Mouse (Mus musculus) midbrain, embryonic 16.5 days (tissue): ENCODE results near the gene Macrod2. TPM values are rescaled to one million over a fixed set of nuclear protein-coding genes. Genes with fewer than 3 reads are reported as not detected.
"Not testable (repeated sequence)": the region's sequence is repeated elsewhere in the genome, so short reads cannot be mapped to it uniquely, and the experiment has no call there.

Source experiments
- ATAC-seq: fragments of 200-750 bp; cut with Nextera tagmentation; 2 replicates; pipeline ENCODE4 v1.8.0; 2017; ENCODE audit warnings: moderate TSS enrichment
- H3K27ac ChIP-seq: fragments of 300-500 bp; sonication (generic); 2 replicates; pipeline ENCODE4 v1.5.1; 2014; ENCODE audit warnings: mild to moderate bottlenecking, low read length, mixed read lengths
- H3K27me3 ChIP-seq: fragments of 300-500 bp; sonication (generic); 2 replicates; pipeline ENCODE4 v1.6.1; 2014; ENCODE audit warnings: low read depth, low read length, mixed read lengths; ENCODE audit not compliant: control insufficient read depth, insufficient read depth
- H3K36me3 ChIP-seq: fragments of 300-500 bp; sonication (generic); 2 replicates; pipeline ENCODE4 v1.6.1; 2014; ENCODE audit warnings: mild to moderate bottlenecking, low read length, moderate library complexity, mixed read lengths; ENCODE audit not compliant: control insufficient read depth, insufficient read depth
- H3K4me1 ChIP-seq: fragments of 300-500 bp; sonication (generic); 2 replicates; pipeline ENCODE4 v1.6.1; 2014; ENCODE audit warnings: mild to moderate bottlenecking, low read length, mixed read lengths; ENCODE audit not compliant: control insufficient read depth, insufficient read depth
- H3K4me2 ChIP-seq: fragments of 300-500 bp; sonication (generic); 2 replicates; pipeline ENCODE4 v1.6.1; 2014; ENCODE audit warnings: mild to moderate bottlenecking, low read length, mixed read lengths
- H3K4me3 ChIP-seq: fragments of 300-500 bp; sonication (generic); 2 replicates; pipeline ENCODE4 v1.5.1; 2014; ENCODE audit warnings: low read depth, mild to moderate bottlenecking, low read length, moderate library complexity, mixed read lengths
- H3K9ac ChIP-seq: fragments of 300-500 bp; sonication (generic); 2 replicates; pipeline ENCODE4 v1.6.1; 2014; ENCODE audit warnings: low read depth, low read length, mixed read lengths
- H3K9me3 ChIP-seq: fragments of 300-500 bp; sonication (generic); replicated peaks from 2 replicates; pipeline ENCODE4 v1.6.1; 2014; ENCODE audit warnings: mild to moderate bottlenecking, low read length, mixed read lengths; ENCODE audit not compliant: control insufficient read depth, poor library complexity, severe bottlenecking
- WGBS: fragments of 180-500 bp; shearing (Covaris S2); extraction: QIAGEN DNeasy Blood & Tissue Kit; methylation state at CpG from one replicate; pipeline ENCODE4 v1.1.7; 2014; 5-methylcytosine and 5-hydroxymethylcytosine counted together
- polyA plus RNA-seq: library from polyadenylated mRNA; unstranded; fragments of >200 nt; fragmentation: Nextera tagmentation; extraction: Ambion mirVana; gene quantifications from 2 replicates; pipeline ENCODE4 v1.2.1, GENCODE M21; 2015

Gene Macrod2
- polyA plus RNA-seq, 1 experiment from 2014 or later, result 96.9 TPM

- not testable (repeated sequence) for H3K4me2 ChIP-seq, H3K9me3 ChIP-seq, H3K4me3 ChIP-seq, H3K9ac ChIP-seq, H3K27ac ChIP-seq, H3K27me3 ChIP-seq, H3K4me1 ChIP-seq, H3K36me3 ChIP-seq, ATAC-seq
- 77% methylated on average over 2 of the region's 2 CpGs for WGBS
Measured at GRCm38 (mm10) chr2:140742954-140743353, 347.8 kb downstream of the Macrod2 start.

- Histone ChIP-seq H3K27ac (no peak overlapping the region), H3K4me2 (no peak overlapping the region), H3K27me3 (no peaks in the 10 kb centered on the region), H3K4me1 (no peaks in the 10 kb centered on the region), H3K9me3 (no peaks in the 10 kb centered on the region), H3K36me3 (no peaks in the 10 kb centered on the region), H3K9ac (no peak overlapping the region), H3K4me3 (no peak overlapping the region)
- no peak for ATAC-seq
- WGBS, result 86% methylated on average over 2 of the region's 2 CpGs
Measured at GRCm38 (mm10) chr2:140758881-140759280, 363.8 kb downstream of the Macrod2 start.

- Histone ChIP-seq H3K9me3 (no peaks in the 10 kb centered on the region), H3K4me2 (no peak overlapping the region), H3K27me3 (no peaks in the 10 kb centered on the region), H3K9ac (no peak overlapping the region), H3K27ac (no peak overlapping the region), H3K4me1 (no peaks in the 10 kb centered on the region), H3K36me3 (no peaks in the 10 kb centered on the region), H3K4me3 (no peak overlapping the region)
- no peak for ATAC-seq
Measured at GRCm38 (mm10) chr2:140759732-140760131, 364.6 kb downstream of the Macrod2 start.

GRCm38 (mm10) chr2:140760137-140760536, 365.0 kb downstream of the Macrod2 start:
- Histone ChIP-seq H3K4me1 (no peaks in the 10 kb centered on the region), H3K27me3 (no peaks in the 10 kb centered on the region), H3K9ac (no peak overlapping the region), H3K4me2 (no peak overlapping the region), H3K36me3 (no peaks in the 10 kb centered on the region), H3K27ac (no peak overlapping the region), H3K9me3 (no peaks in the 10 kb centered on the region), H3K4me3 (no peak overlapping the region)
- no peak for ATAC-seq
- 96% methylated on average over 3 of the region's 3 CpGs for WGBS

GRCm38 (mm10) chr2:140763076-140763891, 368.2 kb downstream of the Macrod2 start:
- ATAC-seq, result no peak
- H3K4me2 ChIP-seq, result no peak overlapping the region
- H3K4me3 ChIP-seq, result no peak overlapping the region
- 70% methylated on average over 12 of the region's 12 CpGs for WGBS
- H3K36me3 ChIP-seq, result no peaks in the 10 kb centered on the region
- no peak overlapping the region for H3K9ac ChIP-seq
- no peaks in the 10 kb centered on the region for H3K9me3 ChIP-seq
- no peaks in the 10 kb centered on the region for H3K27me3 ChIP-seq
- no peaks in the 10 kb centered on the region for H3K4me1 ChIP-seq
- H3K27ac ChIP-seq, result no peak overlapping the region

GRCm38 (mm10) chr2:140769473-140769872, 374.4 kb downstream of the Macrod2 start:
- no peak overlapping the region for H3K4me3 ChIP-seq
- H3K27me3 ChIP-seq, result no peaks in the 10 kb centered on the region
- 87% methylated on average over 4 of the region's 4 CpGs for WGBS
- H3K9ac ChIP-seq, result no peak overlapping the region
- H3K4me2 ChIP-seq, result no peak overlapping the region
- H3K9me3 ChIP-seq, result no peaks in the 10 kb centered on the region
- no peak overlapping the region for H3K27ac ChIP-seq
- no peaks in the 10 kb centered on the region for H3K36me3 ChIP-seq
- ATAC-seq, result no peak
- H3K4me1 ChIP-seq, result no peaks in the 10 kb centered on the region

GRCm38 (mm10) chr2:140772825-140773224, 377.7 kb downstream of the Macrod2 start:
- 89% methylated on average over 6 of the region's 6 CpGs for WGBS
- H3K9ac ChIP-seq, result no peak overlapping the region
- H3K9me3 ChIP-seq, result no peaks in the 10 kb centered on the region
- H3K4me1 ChIP-seq, result peaks cover 3% of the 10 kb centered on the region; the same call in 1 of the 2 replicates
- no peak overlapping the region for H3K27ac ChIP-seq
- no peak overlapping the region for H3K4me2 ChIP-seq
- no peaks in the 10 kb centered on the region for H3K36me3 ChIP-seq
- H3K4me3 ChIP-seq, result no peak overlapping the region
- ATAC-seq, result no peak
- no peaks in the 10 kb centered on the region for H3K27me3 ChIP-seq

- no peaks in the 10 kb centered on the region for H3K27me3 ChIP-seq
- no peaks in the 10 kb centered on the region for H3K36me3 ChIP-seq
- H3K9ac ChIP-seq, result no peak overlapping the region
- ATAC-seq, result no peak
- no peak overlapping the region for H3K27ac ChIP-seq
- WGBS, result 96% methylated on average over 11 of the region's 11 CpGs
- no peak overlapping the region for H3K4me2 ChIP-seq
- H3K4me1 ChIP-seq, result peaks cover 3% of the 10 kb centered on the region; the same call in 1 of the 2 replicates
- H3K9me3 ChIP-seq, result no peaks in the 10 kb centered on the region
- H3K4me3 ChIP-seq, result no peak overlapping the region
Measured at GRCm38 (mm10) chr2:140773456-140773855, 378.3 kb downstream of the Macrod2 start.

- Histone ChIP-seq H3K4me1 (peaks cover 3% of the 10 kb centered on the region; the same call in 1 of the 2 replicates), H3K36me3 (no peaks in the 10 kb centered on the region), H3K9me3 (no peaks in the 10 kb centered on the region), H3K9ac (no peak overlapping the region), H3K4me3 (no peak overlapping the region), H3K27ac (no peak overlapping the region), H3K4me2 (no peak overlapping the region), H3K27me3 (no peaks in the 10 kb centered on the region)
- 91% methylated on average over 4 of the region's 4 CpGs for WGBS
- no peak for ATAC-seq
Measured at GRCm38 (mm10) chr2:140774808-140775370, 379.8 kb downstream of the Macrod2 start.
